Mouse (Mus musculus) kidney, embryonic 15.5 days (tissue): Measurements from ENCODE around the gene Tob2. TPM values are rescaled to one million over a fixed set of nuclear protein-coding genes. Genes with fewer than 3 reads are reported as not detected.

Experiments
- ATAC-seq: fragments of 200-750 bp; cut with Nextera tagmentation; replicated peaks from 2 replicates; pipeline ENCODE4 v1.8.0; 2017; ENCODE audit warnings: moderate TSS enrichment; ENCODE audit not compliant: low FRiP score
- H3K27ac ChIP-seq: fragments of 300-500 bp; sonication (generic); 2 replicates; pipeline ENCODE4 v1.5.1; 2015; ENCODE audit warnings: mild to moderate bottlenecking, inconsistent platforms
- H3K27me3 ChIP-seq: fragments of 300-500 bp; sonication (generic); 2 replicates; pipeline ENCODE4 v1.6.1; 2015; ENCODE audit warnings: inconsistent platforms
- H3K36me3 ChIP-seq: fragments of 300-500 bp; sonication (generic); 2 replicates; pipeline ENCODE4 v1.6.1; 2015; ENCODE audit warnings: inconsistent platforms
- H3K4me1 ChIP-seq: fragments of 300-500 bp; sonication (generic); 2 replicates; pipeline ENCODE4 v1.6.1; 2015; ENCODE audit warnings: inconsistent platforms
- H3K4me2 ChIP-seq: fragments of 300-500 bp; sonication (generic); 2 replicates; pipeline ENCODE4 v1.6.1; 2015; ENCODE audit warnings: moderate library complexity, mild to moderate bottlenecking, inconsistent platforms
- H3K4me3 ChIP-seq: fragments of 300-500 bp; sonication (generic); replicated peaks from 2 replicates; pipeline ENCODE4 v1.5.1; 2015; ENCODE audit warnings: mild to moderate bottlenecking, inconsistent platforms
- H3K9ac ChIP-seq: fragments of 300-500 bp; sonication (generic); 2 replicates; pipeline ENCODE4 v1.6.1; 2015; ENCODE audit warnings: mild to moderate bottlenecking, inconsistent platforms
- H3K9me3 ChIP-seq: fragments of 300-500 bp; sonication (generic); replicated peaks from 2 replicates; pipeline ENCODE4 v1.6.1; 2016; ENCODE audit warnings: inconsistent platforms
- WGBS: fragments of 180-500 bp; shearing (Covaris S2); methylation state at CpG from one replicate; pipeline ENCODE4 v1.1.7; 2015; ENCODE audit warnings: mixed read lengths; 5-methylcytosine and 5-hydroxymethylcytosine counted together
- polyA plus RNA-seq: library from polyadenylated mRNA; unstranded; fragments of >200 nt; fragmentation: Nextera tagmentation; extraction: Ambion mirVana; gene quantifications from 2 replicates; pipeline ENCODE4 v1.2.1, GENCODE M21; 2015

The Tob2 gene
- polyA plus RNA-seq, 1 experiment from 2014 or later = 28.2 TPM

DNA sequence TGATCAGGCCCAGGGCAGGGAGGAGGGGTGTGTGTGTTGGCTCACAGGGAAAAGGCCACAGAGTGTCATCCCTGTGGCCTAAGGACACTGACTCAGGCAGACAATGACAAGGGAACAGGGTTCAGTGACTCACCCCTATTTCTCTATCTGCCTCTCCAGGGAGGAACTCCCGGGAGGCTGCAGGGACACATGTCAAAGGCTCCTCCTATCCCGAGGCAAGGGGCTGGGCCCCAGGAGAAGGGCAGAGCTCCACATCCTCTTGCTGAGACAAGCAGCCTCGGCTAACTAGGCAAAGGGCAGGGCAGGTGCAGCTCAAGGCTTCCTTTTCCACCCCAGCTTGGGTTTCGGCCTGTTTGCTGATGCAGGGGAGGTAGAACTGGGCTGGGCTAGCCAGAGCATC is 12.9 kb downstream of the Tob2 start:
- WGBS = 22% methylated on average over 4 of the region's 4 CpGs
- Histone ChIP-seq H3K36me3 (peaks cover 36% of the 10 kb centered on the region), H3K4me1 (peaks cover 23% of the 10 kb centered on the region), H3K9me3 (no peaks in the 10 kb centered on the region), H3K9ac (no peak overlapping the region), H3K27me3 (no peaks in the 10 kb centered on the region), H3K4me2 (no peak overlapping the region), H3K4me3 (no peak overlapping the region), H3K27ac (peak overlapping the region; percentile 79)
- peak; percentile 53; the same call in 1 of the 2 replicates for ATAC-seq

DNA sequence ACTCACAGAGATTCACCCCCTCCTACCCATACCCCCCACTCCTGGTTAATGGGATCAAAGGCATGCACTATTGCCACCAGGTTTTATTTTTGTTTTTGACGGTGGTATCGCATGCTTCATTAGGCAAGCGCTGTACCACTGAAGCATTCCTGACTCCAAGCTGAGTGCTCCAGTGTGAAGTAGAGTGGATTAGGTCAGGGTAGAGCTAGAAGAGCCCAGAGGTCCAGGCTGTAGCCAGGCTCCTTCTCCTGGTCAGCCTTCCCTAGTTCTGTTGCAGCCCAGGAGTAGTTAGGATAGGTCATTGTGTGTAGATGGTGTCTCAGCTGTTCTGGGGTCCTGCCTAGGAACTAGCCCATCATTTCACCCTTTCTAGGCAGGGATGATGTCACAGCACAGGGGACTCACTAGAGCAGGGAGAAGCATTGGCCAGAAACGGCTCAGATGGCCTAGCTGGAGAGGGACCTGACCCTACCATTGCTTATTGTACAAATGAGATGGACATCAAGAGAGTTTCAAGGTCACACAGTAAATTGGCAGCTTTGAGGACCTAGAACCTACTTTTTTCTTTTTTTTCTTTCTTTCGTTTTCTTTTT is 13.5 kb downstream of the Tob2 start:
- Histone ChIP-seq H3K36me3 (peaks cover 30% of the 10 kb centered on the region), H3K4me2 (no peak overlapping the region), H3K9ac (no peak overlapping the region), H3K27me3 (no peaks in the 10 kb centered on the region), H3K4me3 (no peak overlapping the region), H3K27ac (peak overlapping the region; percentile 79), H3K9me3 (no peaks in the 10 kb centered on the region), H3K4me1 (peaks cover 23% of the 10 kb centered on the region)
- ATAC-seq = 0 out of 2 replicates have a peak, but pooled peaks have one; percentile 35
- 55% methylated on average over 5 of the region's 5 CpGs for WGBS

DNA sequence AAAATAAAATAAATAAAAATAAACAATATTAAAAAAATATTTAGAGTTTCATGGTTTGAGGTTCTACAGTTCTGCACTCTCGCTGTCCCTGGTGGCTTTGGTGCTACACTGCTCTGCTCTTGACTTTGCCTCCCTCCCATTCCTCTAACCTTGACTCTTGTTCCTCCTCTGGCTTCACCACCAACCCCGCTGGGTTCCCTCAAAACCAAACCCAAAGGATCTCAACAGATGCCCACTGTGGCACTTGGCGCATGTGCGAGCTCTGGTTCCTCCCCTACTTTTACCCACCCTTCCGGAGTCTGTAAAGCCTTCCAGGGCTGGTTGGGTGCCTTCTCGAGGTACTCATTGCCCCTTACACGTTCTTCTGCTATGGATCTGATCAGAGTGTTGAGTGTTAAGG is 16.3 kb downstream of the Tob2 start:
- H3K4me2 ChIP-seq = no peak overlapping the region
- no peak overlapping the region for H3K27ac ChIP-seq
- ATAC-seq = no peak

GRCm38 (mm10) chr15:81840306-81840705 is 18.3 kb downstream of the Tob2 start:
- no peak overlapping the region for H3K27ac ChIP-seq
- no peaks in the 10 kb centered on the region for H3K9me3 ChIP-seq
- no peak overlapping the region for H3K9ac ChIP-seq
- H3K36me3 ChIP-seq = no peaks in the 10 kb centered on the region
- H3K4me1 ChIP-seq = peaks cover 36% of the 10 kb centered on the region
- 83% methylated on average over 7 of the region's 7 CpGs for WGBS
- H3K27me3 ChIP-seq = peaks cover 4% of the 10 kb centered on the region
- H3K4me2 ChIP-seq = no peak overlapping the region
- no peak overlapping the region for H3K4me3 ChIP-seq
- no peak for ATAC-seq

More for the DNA sequence above, 16.3 kb downstream of the Tob2 start:
- Histone ChIP-seq H3K4me3 (no peak overlapping the region), H3K27me3 (no peaks in the 10 kb centered on the region), H3K9me3 (no peaks in the 10 kb centered on the region), H3K9ac (no peak overlapping the region), H3K4me1 (peaks cover 35% of the 10 kb centered on the region), H3K36me3 (peaks cover 8% of the 10 kb centered on the region)
- WGBS = 91% methylated on average over 7 of the region's 7 CpGs

- Histone ChIP-seq H3K36me3 (no peaks in the 10 kb centered on the region), H3K27me3 (peaks cover 6% of the 10 kb centered on the region), H3K4me1 (peaks cover 32% of the 10 kb centered on the region), H3K27ac (no peak overlapping the region), H3K9me3 (no peaks in the 10 kb centered on the region), H3K4me2 (no peak overlapping the region), H3K9ac (no peak overlapping the region), H3K4me3 (no peak overlapping the region)
- WGBS = 62% methylated on average over 5 of the region's 5 CpGs
- ATAC-seq = no peak
Observed at GRCm38 (mm10) chr15:81839634-81840033, 19.0 kb downstream of the Tob2 start.

DNA sequence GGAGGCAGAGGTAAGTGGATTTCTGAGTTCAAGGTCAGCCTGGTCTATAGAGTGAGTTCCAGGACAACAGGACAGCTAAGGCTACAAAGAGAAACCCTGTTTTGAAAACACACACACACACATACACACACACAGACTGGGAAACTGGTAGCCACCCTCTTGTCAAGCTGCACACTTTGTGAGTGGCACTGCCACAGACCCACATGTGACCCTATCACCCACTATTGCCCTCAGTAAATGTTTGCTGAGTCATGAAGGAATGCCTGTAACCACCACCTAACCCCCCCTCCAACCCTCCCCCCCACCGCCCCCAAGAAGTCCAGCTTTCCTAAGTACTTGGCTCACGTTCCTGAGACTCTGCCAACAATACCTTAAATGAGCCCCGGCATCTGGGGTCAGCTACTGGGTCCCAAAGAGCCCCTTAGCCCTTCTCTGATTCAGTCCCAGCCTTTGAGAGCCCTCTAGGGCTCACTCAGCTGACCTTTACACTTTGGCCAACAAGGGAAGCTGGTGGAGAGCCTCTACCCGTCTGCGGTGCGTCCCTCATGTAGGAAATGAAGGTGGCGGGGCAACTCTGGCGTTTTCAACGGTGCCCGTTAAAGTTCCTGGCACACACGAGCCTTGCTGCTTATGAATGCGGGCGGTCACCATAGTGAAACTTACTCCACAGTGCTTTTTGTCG is 19.9 kb downstream of the Tob2 start:
- H3K4me3 ChIP-seq = no peak overlapping the region
- ATAC-seq = no peak
- 68% methylated on average over 14 of the region's 14 CpGs for whole genome bisulfite sequencing
- H3K36me3 ChIP-seq = no peaks in the 10 kb centered on the region
- H3K9ac ChIP-seq = no peak overlapping the region
- H3K27me3 ChIP-seq = peaks cover 6% of the 10 kb centered on the region
- no peak overlapping the region for H3K4me2 ChIP-seq
- H3K4me1 ChIP-seq = peaks cover 37% of the 10 kb centered on the region
- H3K27ac ChIP-seq = no peak overlapping the region
- H3K9me3 ChIP-seq = no peaks in the 10 kb centered on the region

DNA sequence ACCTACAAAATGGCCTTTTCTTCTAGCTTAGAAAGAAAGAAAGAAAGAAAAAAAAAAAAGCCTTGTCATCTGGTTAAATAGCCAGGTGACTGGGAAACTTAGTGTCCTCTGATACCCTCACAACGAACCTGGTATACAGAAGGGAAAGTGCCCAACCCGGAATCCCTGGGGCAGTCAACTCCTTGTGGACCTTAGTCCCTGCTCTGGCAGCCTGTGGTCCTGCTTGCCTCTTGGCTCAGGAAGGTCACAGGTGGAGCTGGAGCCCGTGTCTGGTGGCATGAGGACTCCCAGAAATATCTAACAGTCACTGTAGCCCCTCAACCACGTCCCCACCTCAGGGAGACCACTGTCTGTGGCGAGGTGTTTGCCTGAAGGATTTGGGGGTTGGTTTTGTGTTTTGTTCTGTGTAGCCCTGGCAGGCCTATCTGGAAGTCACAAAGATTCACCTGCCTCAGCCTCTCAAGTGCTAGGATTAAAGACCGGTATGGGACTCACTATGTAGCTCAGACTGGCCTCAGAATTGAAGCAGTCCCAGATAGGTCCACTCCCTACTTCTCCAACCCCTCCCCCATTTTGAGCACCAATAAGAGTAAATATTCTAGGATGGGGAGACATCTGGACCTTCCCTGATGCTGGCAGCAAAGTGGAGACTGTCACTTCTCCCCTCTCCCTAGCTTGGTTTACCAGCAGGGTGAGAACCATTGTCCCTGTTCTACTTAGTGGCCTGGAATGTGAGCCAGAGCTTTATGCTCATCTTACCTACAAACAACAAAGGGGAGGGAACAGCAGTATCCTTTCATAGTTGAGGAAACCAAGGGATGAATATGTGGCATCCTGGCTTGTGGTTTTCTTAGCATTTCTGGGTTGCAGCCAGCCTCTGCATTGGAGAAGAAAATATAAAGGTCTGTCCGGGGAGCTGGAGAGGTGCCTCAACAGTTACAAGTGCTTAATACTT is 21.4 kb downstream of the Tob2 start:
- peaks cover 6% of the 10 kb centered on the region for H3K27me3 ChIP-seq
- H3K27ac ChIP-seq = 0 out of 2 replicates have a peak overlapping the region, but pooled peaks have one; percentile 73
- no peaks in the 10 kb centered on the region for H3K9me3 ChIP-seq
- peak overlapping the region; percentile 37; the same call in 1 of the 2 replicates for H3K4me3 ChIP-seq
- H3K9ac ChIP-seq = no peak overlapping the region
- H3K36me3 ChIP-seq = no peaks in the 10 kb centered on the region
- H3K4me1 ChIP-seq = peaks cover 37% of the 10 kb centered on the region
- WGBS = 64% methylated on average over 7 of the region's 7 CpGs
- no peak for ATAC-seq
- peak overlapping the region; percentile 63; the same call in 1 of the 2 replicates for H3K4me2 ChIP-seq

GRCm38 (mm10) chr15:81836124-81836821 is 22.3 kb downstream of the Tob2 start:
- ATAC-seq = peak; percentile 91
- WGBS = 2% methylated on average over 33 of the region's 33 CpGs
- H3K9ac ChIP-seq = peak overlapping the region; percentile 45
- no peaks in the 10 kb centered on the region for H3K9me3 ChIP-seq
- H3K4me1 ChIP-seq = peaks cover 41% of the 10 kb centered on the region
- peaks cover 6% of the 10 kb centered on the region for H3K27me3 ChIP-seq
- H3K36me3 ChIP-seq = no peaks in the 10 kb centered on the region
- H3K4me2 ChIP-seq = peak overlapping the region; percentile 63
- peak overlapping the region; percentile 73 for H3K27ac ChIP-seq
- H3K4me3 ChIP-seq = peak overlapping the region; percentile 37

DNA sequence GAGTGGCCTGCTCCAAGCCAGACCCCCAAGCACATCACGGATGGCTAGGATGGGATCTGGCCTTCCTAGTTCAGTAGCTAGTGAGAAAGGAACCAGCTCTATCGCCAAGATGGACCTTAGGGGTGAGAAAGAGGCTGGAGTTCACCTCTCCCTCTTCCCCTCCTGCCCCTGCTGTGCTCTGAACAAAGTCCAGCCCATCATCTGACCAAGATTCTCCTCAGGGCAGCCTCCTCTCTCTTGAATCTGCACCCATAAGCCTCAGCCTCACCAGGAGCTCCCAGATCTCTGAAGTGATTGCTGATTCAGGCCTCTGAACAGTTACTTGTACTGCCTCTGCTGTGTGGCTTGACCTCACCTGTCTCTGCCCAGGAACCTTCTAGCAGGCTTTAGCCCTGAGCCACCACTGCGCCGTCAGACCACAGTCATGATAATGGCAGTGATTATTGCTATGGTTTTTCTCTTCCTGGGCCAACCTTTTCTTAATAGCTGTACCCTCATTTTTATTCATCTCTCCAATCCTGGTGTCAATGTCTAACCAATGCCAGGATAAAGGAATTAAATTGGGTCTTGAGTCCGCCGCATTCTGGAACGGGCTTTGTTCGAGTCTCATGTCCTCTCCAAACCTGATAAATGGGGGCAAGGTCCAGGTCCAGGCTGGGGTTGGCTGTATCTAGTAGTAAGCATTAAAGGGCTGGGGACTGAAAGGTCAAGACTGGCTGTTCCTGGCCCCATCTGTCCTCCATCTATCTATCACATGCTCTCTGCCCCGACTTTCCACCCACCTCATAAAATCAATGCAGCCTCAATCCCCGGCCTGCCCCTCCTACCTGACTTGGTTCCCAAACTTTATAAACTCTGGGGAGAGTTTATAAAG is 23.4 kb downstream of the Tob2 start:
- H3K4me1 ChIP-seq = peaks cover 46% of the 10 kb centered on the region
- ATAC-seq = no peak
- H3K27ac ChIP-seq = peak overlapping the region; percentile 13; the same call in 1 of the 2 replicates
- peak overlapping the region; percentile 63 for H3K4me2 ChIP-seq
- 59% methylated on average over 10 of the region's 10 CpGs for WGBS
- H3K36me3 ChIP-seq = no peaks in the 10 kb centered on the region
- H3K9ac ChIP-seq = no peak overlapping the region
- peaks cover 6% of the 10 kb centered on the region for H3K27me3 ChIP-seq
- no peaks in the 10 kb centered on the region for H3K9me3 ChIP-seq
- H3K4me3 ChIP-seq = no peak overlapping the region

DNA sequence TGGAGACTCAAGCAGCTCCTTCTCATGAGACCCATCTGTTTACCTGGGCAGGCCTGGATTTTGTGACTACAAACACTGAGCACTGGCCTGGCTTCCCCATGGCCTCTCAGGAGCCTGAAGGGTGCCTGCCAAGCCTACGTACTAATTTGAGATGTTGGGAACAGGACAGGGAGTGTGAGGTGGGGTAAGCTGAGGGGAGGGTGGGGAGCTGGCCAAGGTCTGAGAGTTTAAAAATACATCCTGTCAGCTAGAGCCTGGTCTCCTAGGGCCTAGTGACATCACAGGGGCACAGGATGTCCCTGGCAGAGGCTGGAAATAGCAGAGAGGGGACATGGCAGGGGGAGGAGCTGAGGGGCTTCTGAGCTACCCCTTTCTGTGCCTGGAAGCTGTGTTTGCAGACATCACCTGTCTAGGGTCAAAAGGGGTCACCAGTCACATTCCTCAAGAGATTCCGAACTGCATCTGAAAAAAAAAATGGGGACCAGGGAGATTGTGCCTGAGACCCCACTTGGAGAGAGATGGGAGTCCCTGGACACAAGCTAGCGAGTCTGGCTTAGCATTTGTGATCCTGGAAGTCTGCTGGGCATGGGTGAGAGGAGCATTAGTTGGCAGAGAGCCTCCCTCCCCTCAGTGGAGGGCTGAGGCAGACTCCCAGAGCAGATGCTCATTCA is 24.3 kb downstream of the Tob2 start:
- no peak overlapping the region for H3K9ac ChIP-seq
- H3K4me2 ChIP-seq = no peak overlapping the region
- no peak for ATAC-seq
- peaks cover 6% of the 10 kb centered on the region for H3K27me3 ChIP-seq
- peaks cover 38% of the 10 kb centered on the region for H3K4me1 ChIP-seq
- no peaks in the 10 kb centered on the region for H3K36me3 ChIP-seq
- H3K4me3 ChIP-seq = no peak overlapping the region
- 59% methylated on average over 3 of the region's 3 CpGs for WGBS
- no peaks in the 10 kb centered on the region for H3K9me3 ChIP-seq
- no peak overlapping the region for H3K27ac ChIP-seq
